Mouse (Mus musculus) heart, adult 18-20 months (tissue): Measurements from ENCODE around the gene Nfam1. TPM values are rescaled to one million over a fixed set of nuclear protein-coding genes. Genes with fewer than 3 reads are reported as not detected.

Experiments
- DNase-seq, 2 experiments: peaks; one replicate each; pipeline ENCODE4 v3.0.0; 2021 to 2022; ENCODE audit warnings: mixed read lengths in 1 of 2
- microRNA-seq, 2 experiments: library from miRNA; unstranded; fragments of <30 nt; microRNA quantifications; one replicate each; pipeline ENCODE4 v1.2.0; 2022
- total RNA-seq, 2 experiments: library from RNA; stranded (reverse); gene quantifications; 2 replicates each; pipeline ENCODE4 v1.2.3; 2021

Gene Nfam1
- total RNA-seq, 2 experiments from 2014 or later: 1.5 to 2.0 TPM

DNA sequence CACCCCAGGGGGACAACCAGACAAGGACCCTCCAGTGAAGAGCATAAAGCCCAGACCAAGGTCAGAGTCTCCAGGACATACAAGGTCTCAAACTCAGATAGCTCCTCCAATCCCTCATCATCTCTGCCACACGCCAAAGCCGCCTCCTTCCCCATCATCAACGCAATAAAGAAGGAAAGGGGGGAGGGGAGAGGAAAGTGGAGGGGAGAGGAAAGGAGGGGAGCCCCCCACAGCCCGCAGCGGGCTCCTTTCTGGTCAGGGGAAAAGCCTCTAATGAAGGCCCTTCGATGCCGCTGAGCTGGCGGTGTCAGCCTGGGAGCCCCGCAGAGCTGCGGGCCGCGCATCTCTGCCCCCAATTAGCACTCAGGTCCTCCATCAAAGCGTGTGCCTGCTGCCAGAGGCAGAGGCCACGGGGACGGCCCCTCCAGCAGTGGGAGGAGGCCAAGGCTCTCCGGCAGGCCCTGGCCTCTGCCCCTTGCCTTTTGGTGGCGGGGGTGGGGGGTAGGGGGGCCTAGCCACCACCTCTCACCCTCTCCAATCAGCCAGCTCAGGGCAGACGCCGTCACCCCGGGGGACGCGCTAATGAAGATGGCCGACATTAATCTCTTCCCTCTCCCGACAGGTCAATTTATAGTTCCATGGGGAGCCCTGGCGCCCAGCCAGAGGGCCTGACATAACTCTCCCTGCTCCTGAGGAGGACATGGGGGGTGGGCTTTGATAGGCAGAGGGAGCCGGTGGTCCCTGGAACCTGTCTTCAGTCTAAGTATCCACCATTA, 72.1 kb downstream of the Nfam1 start:
- no peak for DNase-seq

DNA sequence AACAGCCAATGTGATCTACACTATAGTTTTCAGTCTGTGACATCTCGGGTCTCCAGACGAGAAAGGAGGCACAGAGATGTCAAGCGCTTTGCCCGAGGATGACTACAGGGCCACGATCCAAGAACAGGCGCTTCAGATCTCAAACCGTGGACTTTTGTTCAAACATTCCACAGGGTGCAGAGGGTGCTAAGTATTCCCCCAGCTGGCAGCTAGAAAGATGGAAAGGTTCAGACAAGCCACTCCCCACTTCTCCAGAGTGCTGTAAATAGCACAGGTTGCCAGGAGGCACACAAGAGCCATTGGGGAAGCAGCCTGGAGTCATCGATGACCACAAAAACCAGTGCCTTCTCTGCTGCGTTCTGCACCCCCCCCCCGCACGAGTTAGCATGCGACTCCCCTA, 74.0 kb downstream of the Nfam1 start:
- DNase-seq: no peak

DNA sequence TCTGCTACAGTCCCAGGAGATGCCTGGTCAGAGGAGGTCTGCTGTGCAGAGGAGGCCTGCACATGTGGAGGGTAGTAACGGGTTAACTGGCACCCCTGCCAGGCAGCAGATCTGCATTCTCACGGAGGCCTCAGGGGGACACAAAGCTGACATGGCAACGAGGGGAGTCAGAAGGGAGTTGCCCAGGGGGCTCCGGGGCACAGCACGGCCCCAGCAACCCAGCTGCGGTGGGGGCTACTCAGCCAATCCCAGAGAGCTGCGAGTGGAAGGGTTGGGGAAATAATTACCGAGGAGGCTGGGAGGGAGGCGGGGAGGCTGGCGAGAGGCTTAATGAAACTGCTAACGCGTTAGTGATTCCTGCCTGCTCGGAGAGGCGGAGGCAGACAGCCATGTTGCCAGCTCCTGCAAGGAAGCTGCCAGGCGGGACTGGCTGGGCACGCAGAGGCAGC, 74.8 kb downstream of the Nfam1 start:
- DNase-seq: no peak

DNA sequence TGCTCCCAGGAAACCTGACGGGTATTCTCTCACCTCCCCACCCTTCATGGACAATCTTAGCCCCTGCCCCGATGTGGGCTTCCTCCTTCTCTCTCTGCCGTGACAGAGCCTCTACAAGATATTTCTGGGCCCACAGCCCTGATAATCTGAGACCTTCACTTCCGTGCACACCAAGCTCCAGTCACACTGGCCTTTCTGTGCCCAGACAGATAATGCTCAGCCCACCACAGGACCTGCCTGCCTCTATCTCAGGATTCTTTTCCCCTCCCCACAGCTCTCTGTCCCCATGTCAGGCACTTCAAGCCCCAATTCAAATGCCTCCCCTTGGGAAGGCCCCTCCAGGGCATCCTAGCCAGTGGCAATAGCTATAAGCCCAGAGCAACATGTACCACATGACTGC, 76.4 kb downstream of the Nfam1 start:
- no peak for DNase-seq

DNA sequence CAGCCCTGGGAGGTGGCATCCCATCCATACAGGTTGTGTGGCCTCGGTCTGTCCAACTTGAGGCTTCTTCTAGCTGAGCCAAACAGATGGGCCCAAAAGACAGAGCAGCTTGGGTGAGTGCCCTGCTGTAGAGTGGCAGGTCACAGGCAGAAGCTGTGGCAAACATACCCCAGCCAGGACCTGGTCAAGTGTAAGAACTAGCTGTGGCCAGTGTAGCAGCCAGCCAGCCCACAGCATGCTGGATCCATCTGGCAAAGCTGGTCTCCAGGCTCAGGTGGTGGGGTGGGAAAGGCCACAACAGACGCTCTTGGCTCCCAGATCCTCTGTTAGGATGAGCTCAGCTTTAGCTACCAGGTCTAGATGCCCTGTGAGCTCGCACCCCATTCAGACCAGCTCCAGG, 76.8 kb downstream of the Nfam1 start:
- DNase-seq: no peak

DNA sequence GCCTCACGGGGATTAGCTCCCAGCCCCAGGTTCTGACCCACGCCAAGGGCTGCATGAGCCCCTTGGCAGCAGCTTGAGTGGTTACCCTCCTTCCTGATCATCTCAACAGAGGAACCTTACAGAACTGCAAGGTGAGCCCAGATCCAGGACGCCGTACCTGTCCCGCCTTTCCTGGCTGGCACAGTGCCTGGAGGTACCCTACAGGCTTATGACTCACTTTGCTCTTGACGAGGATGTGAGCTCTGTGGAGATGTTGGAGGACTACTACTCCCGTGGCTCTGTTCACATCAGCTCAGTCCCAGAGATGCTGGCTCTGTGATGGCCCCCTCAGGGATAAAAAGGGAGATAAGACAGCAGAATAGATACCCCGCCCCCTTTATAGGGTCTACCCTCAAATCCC, 77.8 kb downstream of the Nfam1 start:
- no peak for DNase-seq

DNA sequence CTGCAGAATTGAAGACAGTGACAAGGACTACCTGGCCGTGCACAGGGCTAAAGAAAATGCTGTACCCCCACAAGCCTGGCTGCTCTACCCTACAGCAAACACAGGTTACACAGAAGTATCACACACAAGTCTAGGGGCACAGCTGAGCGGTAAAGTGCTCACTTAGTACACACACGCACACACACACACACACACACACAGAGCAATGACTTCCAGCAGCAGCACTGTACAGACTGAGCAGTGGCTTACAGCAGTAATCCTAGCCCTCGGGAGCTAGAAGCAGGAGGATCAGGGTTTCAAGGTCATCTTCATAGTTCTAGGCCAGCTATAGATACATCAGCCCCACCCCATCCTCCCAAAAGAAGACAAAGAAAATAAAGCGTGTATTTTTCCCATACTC, 79.1 kb downstream of the Nfam1 start:
- DNase-seq: no peak

DNA sequence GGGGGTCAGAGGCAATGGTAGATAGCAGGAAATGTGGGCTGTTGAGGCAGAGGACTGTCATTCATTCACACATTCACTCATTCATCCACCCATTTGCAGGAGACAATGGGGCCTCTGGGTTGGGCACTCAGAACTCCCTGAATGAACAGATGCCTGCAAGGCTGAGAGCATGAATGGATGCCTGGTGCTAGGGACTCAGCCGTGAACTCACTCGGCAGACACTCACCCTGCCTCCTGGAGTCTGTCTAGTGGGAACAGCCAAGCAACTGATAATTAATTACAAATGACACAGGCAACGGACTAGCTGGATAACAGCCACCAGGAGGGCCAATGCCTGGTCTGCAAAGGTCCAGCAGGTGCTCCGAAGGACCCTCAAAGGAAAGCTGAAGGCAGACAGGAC, 80.0 kb downstream of the Nfam1 start:
- DNase-seq: no peak

DNA sequence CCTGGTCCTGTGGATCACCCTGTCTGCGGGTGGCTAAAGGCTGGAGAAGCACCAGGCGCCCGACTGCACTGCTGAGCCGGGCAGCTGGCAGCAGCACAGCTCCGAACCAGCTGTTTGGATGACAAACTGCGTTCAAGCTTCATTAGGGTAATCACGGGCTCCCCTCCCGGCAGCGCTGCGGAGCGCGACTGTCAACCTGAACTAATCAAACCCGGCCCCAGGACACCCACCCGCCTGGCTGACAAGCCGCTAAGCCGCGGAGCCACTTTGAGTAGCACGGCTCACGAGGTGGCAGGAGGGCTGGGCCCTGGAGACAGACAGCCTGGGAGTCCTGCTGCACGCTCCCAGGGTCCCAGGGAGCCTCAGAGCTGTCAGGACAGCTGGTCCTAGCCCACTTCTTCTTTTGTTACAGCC, 80.8 kb downstream of the Nfam1 start:
- no peak for DNase-seq

DNA sequence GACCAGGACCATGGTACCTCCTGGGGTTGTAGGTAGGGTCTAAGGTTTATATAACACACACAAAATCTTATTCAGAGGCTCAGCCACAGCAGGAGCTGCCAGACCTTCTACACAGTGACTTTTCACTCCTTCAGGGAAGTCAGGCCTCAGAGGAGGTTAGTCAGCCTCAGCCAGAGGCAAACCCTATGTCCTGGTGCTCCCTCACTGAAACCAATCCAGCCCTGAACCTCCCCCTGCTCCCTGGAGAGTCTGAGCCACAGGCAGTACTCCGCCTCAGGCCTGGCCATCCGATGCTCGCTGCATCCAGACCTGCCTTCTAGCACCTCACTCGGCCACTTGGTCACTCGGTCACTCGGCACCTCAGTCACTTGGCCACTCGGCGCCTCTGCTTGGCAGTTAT, 82.9 kb downstream of the Nfam1 start:
- peak in 1 of 2 experiments; percentile 16 for DNase-seq

DNA sequence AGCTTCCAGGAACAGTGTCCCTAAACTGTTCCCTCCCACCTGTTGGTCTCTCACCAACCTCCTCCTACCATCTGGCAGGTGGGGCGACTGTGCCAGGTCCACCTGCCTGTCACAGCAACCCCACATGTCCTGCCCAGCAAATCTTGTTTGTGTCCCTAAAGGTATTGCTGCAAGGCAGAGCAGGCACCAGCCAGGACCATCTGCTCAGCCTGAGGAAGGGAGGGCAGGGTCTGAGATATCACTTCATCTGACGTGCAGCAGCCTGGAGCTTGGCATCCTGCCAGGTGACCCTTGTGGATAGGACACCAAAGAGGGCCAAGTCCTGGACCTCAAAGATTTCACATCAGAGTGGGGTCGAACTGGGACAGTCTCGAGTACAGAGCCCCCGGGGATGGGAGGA, 85.7 kb downstream of the Nfam1 start:
- no peak for DNase-seq

DNA sequence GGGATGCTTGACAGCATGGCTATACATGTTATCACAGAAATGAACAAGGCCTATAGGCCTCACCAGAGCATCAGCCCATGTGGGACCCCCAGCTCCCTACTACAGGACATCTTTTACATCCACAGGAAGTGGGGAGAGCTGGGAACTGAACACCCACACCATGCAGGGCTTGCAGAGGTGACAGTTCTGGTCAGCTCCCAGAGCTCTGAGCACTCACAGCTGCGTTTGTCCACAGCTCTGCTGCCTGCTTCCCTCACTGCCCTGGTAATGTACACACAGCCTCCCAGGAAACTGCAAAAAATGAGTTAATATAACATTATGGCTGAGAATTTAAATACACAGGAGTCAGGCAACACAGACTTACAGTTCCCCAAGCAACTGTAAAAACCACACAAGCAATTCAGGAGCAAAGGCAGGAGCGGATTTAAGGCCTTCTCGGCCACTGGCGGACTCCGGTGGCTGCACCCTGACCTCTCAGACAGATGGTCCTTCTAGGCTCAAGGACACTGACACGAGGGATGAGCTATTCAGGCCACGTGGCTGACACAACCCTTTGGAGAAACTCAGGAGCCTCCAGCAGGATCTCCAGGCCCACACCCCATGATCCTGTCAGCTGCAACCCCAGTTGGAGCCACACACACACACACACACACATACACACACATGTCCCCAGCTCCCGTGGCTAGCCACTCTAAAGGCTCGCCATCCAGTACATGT, 88.5 kb downstream of the Nfam1 start:
- no peak for DNase-seq

Small RNA genes lying within 50 kb of the gene (microRNA-seq; reads per million reads assigned to microRNA genes)
- 0.38 to 0.54 reads per million in 2 experiments for gene Mir3080

Other genes starting within 250 kb of the Nfam1 start
- gene Cyp2d26, start 239.0 kb downstream of the Nfam1 start, total RNA-seq: not detected
- gene Tcf20, start 45.4 kb downstream of the Nfam1 start, total RNA-seq: 10 to 100 TPM; 48.2 to 56.6 TPM
- gene Serhl, start 56.2 kb upstream of the Nfam1 start, total RNA-seq: 10 to 100 TPM; 46.1 to 55.5 TPM
- gene Rrp7a, start 89.5 kb upstream of the Nfam1 start, total RNA-seq: 10 to 100 TPM; 28.6 to 37.9 TPM
- 10 to 100 TPM; 23.1 to 26.2 TPM for gene Poldip3, start 116.1 kb upstream of the Nfam1 start, total RNA-seq
- 10 to 100 TPM; 83.9 to 93.0 TPM for gene Cyb5r3, start 139.3 kb upstream of the Nfam1 start, total RNA-seq
- 1 to 10 TPM; 7.0 to 7.2 TPM for gene A4galt, start 218.5 kb upstream of the Nfam1 start, total RNA-seq